In the genomic region with DNA sequence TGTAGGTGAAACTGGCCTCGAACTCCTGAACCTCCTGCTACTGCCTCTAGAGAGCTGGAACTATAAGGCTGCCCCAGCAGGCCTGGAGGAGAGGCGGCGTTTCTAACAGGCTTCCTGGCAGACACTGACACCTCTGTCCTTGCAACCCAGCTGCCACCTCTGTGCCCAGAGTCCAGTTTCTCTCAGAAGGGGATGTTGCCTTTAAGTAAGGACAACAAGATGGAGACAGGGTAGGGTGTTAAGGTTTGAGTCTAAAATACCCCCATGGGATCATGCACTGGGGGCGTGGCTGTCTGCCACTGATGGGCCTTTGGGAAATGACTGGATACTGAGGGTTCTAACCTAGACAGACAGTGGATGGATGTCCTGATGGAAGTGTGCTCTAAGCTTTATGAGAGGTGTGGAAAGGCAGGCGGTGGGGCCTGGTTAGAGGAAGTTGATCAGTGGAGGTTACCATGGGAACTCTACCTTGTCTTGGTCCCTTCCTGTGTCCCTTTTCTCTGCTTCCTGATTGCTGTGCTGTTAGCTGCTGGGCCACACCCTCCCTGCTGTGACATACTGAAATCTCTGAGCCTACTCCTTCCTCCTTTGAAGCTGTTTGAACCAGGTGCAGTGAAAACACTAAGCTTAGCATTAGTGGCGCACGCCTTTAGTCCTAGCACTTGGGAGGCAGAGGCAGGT, we compare ENCODE assay signal across 10 mouse cellular contexts. TPM values are rescaled to one million over a fixed set of nuclear protein-coding genes. Genes with fewer than 3 reads are reported as not detected.
DNase-seq lines count a peak whose midpoint lies in the region; ATAC-seq and TF ChIP-seq lines count a peak whose summit lies in the region.
"Had no signal": no experiment of that assay in that cellular context is flagged by ENCODE, and none has a peak within 500 bp of the region (broad histone marks: within the 10 kb centered on the region; RNA-seq: fewer than 3 reads in every experiment).

No protein-coding gene starts in this region.

- no peak overlapping the region for H3K9ac ChIP-seq in lung, postnatal 0 days (replicated peaks; ENCODE audit: low read depth)
- no peak overlapping the region for H3K9ac ChIP-seq in midbrain, embryonic 15.5 days
- no peak overlapping the region for H3K9ac ChIP-seq in forebrain, embryonic 15.5 days (replicated peaks)

- ATAC-seq in lung, postnatal 0 days: 0 out of 2 replicates have a peak, but pooled peaks have one; percentile 23
- ATAC-seq in megakaryocyte, adult 5-6 weeks (ENCODE audit: poor library complexity, severe bottlenecking): peak; percentile 91
- no peak for ATAC-seq in midbrain, embryonic 15.5 days (replicated peaks)
- no peak for ATAC-seq in forebrain, embryonic 15.5 days (replicated peaks)

- peak; percentile 52 for DNase-seq in lung, postnatal 0 days (ENCODE audit: low spot score)
- DNase-seq in lung, postnatal 10 days: no peak
- DNase-seq in ZHBTc4 (ENCODE audit: low read depth, low spot score): peak; percentile 75
- DNase-seq in thymus, postnatal 25 days: peak; percentile 52
- DNase-seq in heart, adult 8-10 months (ENCODE audit: low spot score): no peak
- DNase-seq: adrenal gland, postnatal 14 days; cerebellum, adult 9-11 months had no signal

- H3K36me3 ChIP-seq in lung, postnatal 0 days (ENCODE audit: insufficient read depth, low read length): no peaks in the 10 kb centered on the region
- H3K36me3 ChIP-seq in midbrain, embryonic 15.5 days (replicated peaks): no peaks in the 10 kb centered on the region
- H3K36me3 ChIP-seq in forebrain, embryonic 15.5 days: no peaks in the 10 kb centered on the region

- no peaks in the 10 kb centered on the region for H3K4me1 ChIP-seq in lung, postnatal 0 days (ENCODE audit: insufficient read depth, low read depth, low read length)
- no peaks in the 10 kb centered on the region for H3K4me1 ChIP-seq in midbrain, embryonic 15.5 days
- H3K4me1 ChIP-seq in forebrain, embryonic 15.5 days: no peaks in the 10 kb centered on the region

- H3K27ac ChIP-seq in lung, postnatal 0 days (ENCODE audit: low read length): no peak overlapping the region
- no peak overlapping the region for H3K27ac ChIP-seq in midbrain, embryonic 15.5 days
- no peak overlapping the region for H3K27ac ChIP-seq in forebrain, embryonic 15.5 days (replicated peaks)

- 84% methylated on average over 7 of the region's 7 CpGs for WGBS in lung, postnatal 0 days
- WGBS in midbrain, embryonic 15.5 days: 87% methylated on average over 7 of the region's 7 CpGs
- 89% methylated on average over 7 of the region's 7 CpGs for WGBS in forebrain, embryonic 15.5 days

- no peaks in the 10 kb centered on the region for H3K9me3 ChIP-seq in lung, postnatal 0 days (ENCODE audit: low read length)
- no peaks in the 10 kb centered on the region for H3K9me3 ChIP-seq in midbrain, embryonic 15.5 days
- no peaks in the 10 kb centered on the region for H3K9me3 ChIP-seq in forebrain, embryonic 15.5 days

- no peak overlapping the region for H3K4me3 ChIP-seq in lung, postnatal 0 days (ENCODE audit: low read depth, low read length)
- no peak overlapping the region for H3K4me3 ChIP-seq in midbrain, embryonic 15.5 days
- H3K4me3 ChIP-seq in forebrain, embryonic 15.5 days: no peak overlapping the region

- no peaks in the 10 kb centered on the region for H3K27me3 ChIP-seq in lung, postnatal 0 days (replicated peaks; ENCODE audit: insufficient read depth, low read length)
- H3K27me3 ChIP-seq in midbrain, embryonic 15.5 days (replicated peaks): no peaks in the 10 kb centered on the region
- no peaks in the 10 kb centered on the region for H3K27me3 ChIP-seq in forebrain, embryonic 15.5 days

- TF ChIP-seq EP300 in lung, postnatal 0 days (IDR thresholded peaks at IDR 0.05): no peak

- no peak overlapping the region for H3K4me2 ChIP-seq in lung, postnatal 0 days (replicated peaks; ENCODE audit: low read depth, low read length)
- H3K4me2 ChIP-seq in midbrain, embryonic 15.5 days: no peak overlapping the region
- no peak overlapping the region for H3K4me2 ChIP-seq in forebrain, embryonic 15.5 days (replicated peaks)

- TF ChIP-seq CTCF in lung, postnatal 0 days (IDR thresholded peaks at IDR 0.05): no peak

RNA-seq across cellular contexts. Expression of gene Kif23, which starts 36.5 kb away (rescaled TPM):
- polyA plus RNA-seq in lung, postnatal 0 days (2015; fragmentation: Nextera tagmentation; extraction: Ambion mirVana): 7.7 and 11.0 TPM in 2 replicates
- total RNA-seq in megakaryocyte, adult 5-6 weeks (2015): 160 and 172 TPM in 2 replicates
- 309 and 311 TPM in 2 replicates for total RNA-seq in megakaryocyte, adult 5-6 weeks (2017)
- 16.2 and 16.9 TPM in 2 replicates for polyA plus RNA-seq in midbrain, embryonic 15.5 days (2015; fragmentation: Nextera tagmentation; extraction: Ambion mirVana)
- 1 to 10 TPM in 3 of 4 experiments, under 1 TPM in 1; 0.56 to 2.3 (median 1.4) TPM for total RNA-seq in heart, adult 8-10 months (2022)
- polyA plus RNA-seq in forebrain, embryonic 15.5 days (2015; fragmentation: Nextera tagmentation; extraction: Ambion mirVana): 40.2 and 45.5 TPM in 2 replicates

RNA-seq across cellular contexts. Expression of gene Paqr5, which starts 43.6 kb away (rescaled TPM):
- 8.7 and 10.5 TPM in 2 replicates for polyA plus RNA-seq in lung, postnatal 0 days (2015; fragmentation: Nextera tagmentation; extraction: Ambion mirVana)
- total RNA-seq in megakaryocyte, adult 5-6 weeks (2015): 0.36 and 1.0 TPM in 2 replicates
- 0.59 and 1.1 TPM in 2 replicates for total RNA-seq in megakaryocyte, adult 5-6 weeks (2017)
- polyA plus RNA-seq in midbrain, embryonic 15.5 days (2015; fragmentation: Nextera tagmentation; extraction: Ambion mirVana): 0.37 and 0.61 TPM in 2 replicates
- not detected for total RNA-seq in heart, adult 8-10 months (2022)
- 0.17 and 0.29 TPM in 2 replicates for polyA plus RNA-seq in forebrain, embryonic 15.5 days (2015; fragmentation: Nextera tagmentation; extraction: Ambion mirVana)

Comparison
In these comparisons a context has a peak if more than half of its experiments do, and no peak if none do; other contexts are left out.
1. DNase-seq: peak in lung, postnatal 0 days (single experiment), ZHBTc4 (single experiment) and thymus, postnatal 25 days (single experiment); none in lung, postnatal 10 days (single experiment) and heart, adult 8-10 months (single experiment).
2. ATAC-seq: peak in lung, postnatal 0 days (single experiment) and megakaryocyte, adult 5-6 weeks (single experiment); none in midbrain, embryonic 15.5 days (single experiment) and forebrain, embryonic 15.5 days (single experiment).